Mouse (Mus musculus) adrenal gland, adult 2 months (tissue): ENCODE results near the gene Spata18. TPM values are rescaled to one million over a fixed set of nuclear protein-coding genes. Genes with fewer than 3 reads are reported as not detected.

ENCODE experiments used
- DNase-seq: peaks from one replicate; pipeline ENCODE4 v3.0.0; 2021
- long read RNA-seq: library from polyadenylated mRNA; stranded (forward); transcript quantifications from one replicate; pipeline ENCODE4 v2.0.0, GENCODE M21; 2021
- polyA plus RNA-seq: library from polyadenylated mRNA; depleted of rRNA; stranded (reverse); fragments of >200 nt; gene quantifications from 2 replicates; pipeline ENCODE4 v1.2.3, GENCODE M21; 2012; rRNA removed
- total RNA-seq, 2 experiments: library from RNA; stranded (reverse); gene quantifications; 2 replicates each; pipeline ENCODE4 v1.2.3; 2021

Gene Spata18
- not detected for total RNA-seq
- polyA plus RNA-seq = not detected in 2 replicates
- long read RNA-seq = 0 reads

GRCm38 (mm10) chr5:73651061-73651854 is at the start of gene Spata18:
Spata18 (plus strand) TSS chr5:73651379.
- DNase-seq = peak; percentile 42

DNA sequence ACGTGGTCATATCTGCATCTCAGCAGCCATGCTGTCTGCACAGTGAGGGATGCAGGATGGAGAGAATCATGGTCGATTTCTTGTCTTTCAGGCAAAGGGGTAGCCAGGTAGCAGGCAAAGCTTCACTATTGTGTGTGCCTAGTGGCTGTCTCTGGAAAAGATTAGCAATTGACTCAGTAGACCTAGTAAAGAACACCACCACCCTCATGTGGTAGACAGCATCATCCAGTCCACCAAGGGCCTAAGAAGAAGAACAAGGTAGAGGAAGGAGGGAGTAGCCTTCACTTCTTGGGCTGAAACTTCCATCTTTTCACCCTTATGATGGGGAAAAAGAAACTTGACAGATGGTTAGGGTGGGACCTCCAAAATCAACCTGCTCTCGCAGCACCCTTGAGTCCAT is 48.3 kb upstream of the Spata18 start:
- no peak for DNase-seq

GRCm38 (mm10) chr5:73604542-73604941 is 46.6 kb upstream of the Spata18 start:
- no peak for DNase-seq

- DNase-seq = no peak
These were observed 46.2 kb upstream of the Spata18 start for GRCm38 (mm10) chr5:73604964-73605363.

DNA sequence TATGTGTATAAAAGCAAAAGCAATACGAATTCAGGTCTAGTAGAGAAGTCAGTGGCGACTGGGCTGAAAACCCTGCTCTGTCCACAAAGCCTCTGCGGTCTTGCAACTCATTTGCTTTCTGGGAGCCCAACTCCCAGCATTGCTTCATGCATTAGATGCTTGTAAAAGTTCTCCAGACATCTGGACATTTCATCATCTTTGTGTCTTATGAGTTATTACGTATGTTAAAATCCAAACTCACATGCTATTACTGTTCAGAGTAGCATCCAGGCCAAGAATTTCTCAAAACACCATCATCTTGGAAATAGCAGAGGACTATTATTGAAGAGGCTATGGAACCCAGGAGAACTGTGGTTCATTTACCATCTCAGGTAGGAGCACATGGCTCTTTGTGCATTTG is 40.1 kb upstream of the Spata18 start:
- DNase-seq = no peak

DNA sequence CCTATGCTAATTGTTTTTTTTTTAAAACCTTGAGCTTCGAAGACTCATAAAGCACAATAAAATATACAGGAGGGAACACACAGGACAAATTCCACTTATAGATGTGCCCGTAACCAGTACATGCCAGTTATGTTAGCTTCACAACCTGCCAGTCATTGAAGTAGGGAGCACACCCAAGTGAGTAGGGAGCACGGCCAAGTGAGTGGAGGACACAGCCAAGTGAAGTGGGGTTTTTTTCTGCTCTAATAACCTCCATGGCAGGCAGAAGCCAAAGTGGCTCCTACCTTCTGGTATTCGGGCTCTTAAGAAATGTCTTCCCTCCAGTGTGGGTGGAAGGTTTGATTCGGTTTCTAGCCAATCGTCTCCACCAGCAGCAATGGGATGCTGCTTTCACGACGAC is 37.9 kb upstream of the Spata18 start:
- no peak for DNase-seq

DNA sequence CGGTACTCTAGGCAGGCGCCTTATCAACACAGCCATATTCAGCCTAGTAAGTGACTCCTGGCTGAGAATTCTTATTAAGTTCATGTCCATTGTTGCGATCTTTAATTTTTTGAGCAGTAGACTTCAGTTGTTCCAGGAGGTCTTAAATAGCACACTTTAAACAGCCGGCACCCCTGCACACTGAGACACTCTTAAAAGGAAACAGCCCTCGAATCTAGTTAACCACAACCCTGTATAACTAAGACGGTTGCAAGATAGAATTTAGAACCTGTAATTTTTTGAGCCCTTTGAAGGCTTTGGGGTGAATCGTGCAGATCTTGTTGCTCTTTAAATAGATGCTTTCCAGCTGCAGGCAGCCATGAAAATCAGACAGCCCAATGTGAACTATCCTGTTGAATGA is 36.0 kb upstream of the Spata18 start:
- no peak for DNase-seq

DNA sequence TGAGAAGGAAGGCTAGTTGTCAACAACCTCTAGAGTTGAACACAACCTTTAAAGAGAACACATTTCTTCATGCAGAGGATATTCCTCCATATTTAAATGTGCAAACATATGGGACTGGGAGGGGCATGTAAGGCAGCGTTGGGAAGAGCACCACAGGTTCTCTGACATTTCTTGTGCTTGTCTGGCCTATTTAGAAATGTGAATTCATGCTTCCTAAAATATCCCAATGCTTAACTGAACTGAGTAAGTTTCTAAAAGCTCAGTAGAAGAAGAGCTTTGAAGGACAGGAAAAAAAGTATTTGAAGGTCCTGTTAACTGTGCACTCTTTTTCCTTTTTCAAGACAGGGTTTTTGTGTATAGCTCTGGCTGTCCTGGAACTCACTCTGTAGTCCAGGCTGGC is 32.2 kb upstream of the Spata18 start:
- no peak for DNase-seq

- DNase-seq = peak; percentile 33
These were observed 25.7 kb upstream of the Spata18 start for GRCm38 (mm10) chr5:73625505-73625904.

DNA sequence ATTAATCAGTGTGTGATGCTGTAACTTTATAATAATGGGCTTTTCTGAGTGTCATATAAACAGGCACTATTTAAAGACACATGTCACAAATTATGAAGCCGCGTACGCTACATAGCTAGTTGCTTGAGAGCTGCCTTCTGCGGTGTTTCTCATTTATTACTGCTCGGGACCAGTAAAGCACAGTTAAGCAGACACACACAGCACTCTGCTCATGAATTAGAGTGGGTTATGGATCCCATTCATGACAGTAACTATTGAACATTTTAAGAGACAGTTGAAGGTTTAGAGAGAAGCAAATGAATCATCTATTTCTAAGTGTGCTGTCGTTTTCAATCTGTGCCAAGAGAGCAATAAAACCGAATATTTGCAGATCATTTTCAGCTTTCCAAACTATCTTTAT is 24.3 kb upstream of the Spata18 start:
- DNase-seq = no peak

DNA sequence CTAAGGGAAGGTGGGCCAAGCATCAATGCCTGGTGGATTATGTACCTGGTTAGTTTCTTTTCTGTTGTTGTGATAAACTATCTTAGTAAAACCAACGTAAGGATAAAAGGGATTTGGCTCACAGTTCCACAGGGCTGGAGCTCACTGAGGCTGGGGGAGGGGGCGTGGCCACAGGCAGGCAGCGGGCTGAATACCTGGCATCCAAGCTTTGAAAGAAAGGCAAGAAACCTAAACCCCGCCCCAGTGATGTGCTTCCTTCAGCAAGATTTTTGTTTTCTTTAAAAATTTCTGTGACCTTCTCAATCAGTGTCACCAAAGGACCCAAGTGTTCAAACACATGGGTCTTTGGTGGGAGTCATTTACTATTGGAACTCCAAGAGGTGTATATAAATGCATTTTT is 23.6 kb upstream of the Spata18 start:
- no peak for DNase-seq

DNA sequence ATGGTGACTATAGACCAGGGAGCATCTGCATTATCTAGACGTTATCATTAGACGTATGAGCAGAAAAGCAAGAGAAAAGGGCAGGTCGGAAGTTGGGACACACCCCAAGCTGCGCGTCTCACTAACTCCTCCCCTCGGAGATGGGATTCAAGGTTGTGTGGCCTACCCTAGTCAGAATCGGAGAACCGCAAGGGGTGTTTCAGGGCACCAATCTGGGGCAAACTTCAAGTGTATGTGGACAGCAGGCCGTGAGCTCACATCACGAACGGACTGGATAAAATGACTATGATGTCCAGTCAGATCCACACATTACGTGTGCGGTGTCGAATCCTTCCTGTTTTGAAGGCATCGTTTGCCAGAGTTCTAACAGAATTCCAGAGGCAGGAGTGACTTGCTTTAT is 23.2 kb upstream of the Spata18 start:
- DNase-seq = no peak

GRCm38 (mm10) chr5:73630141-73630540 is 21.0 kb upstream of the Spata18 start:
- no peak for DNase-seq

- DNase-seq = no peak
These were observed 20.1 kb upstream of the Spata18 start for GRCm38 (mm10) chr5:73631001-73631558.

DNA sequence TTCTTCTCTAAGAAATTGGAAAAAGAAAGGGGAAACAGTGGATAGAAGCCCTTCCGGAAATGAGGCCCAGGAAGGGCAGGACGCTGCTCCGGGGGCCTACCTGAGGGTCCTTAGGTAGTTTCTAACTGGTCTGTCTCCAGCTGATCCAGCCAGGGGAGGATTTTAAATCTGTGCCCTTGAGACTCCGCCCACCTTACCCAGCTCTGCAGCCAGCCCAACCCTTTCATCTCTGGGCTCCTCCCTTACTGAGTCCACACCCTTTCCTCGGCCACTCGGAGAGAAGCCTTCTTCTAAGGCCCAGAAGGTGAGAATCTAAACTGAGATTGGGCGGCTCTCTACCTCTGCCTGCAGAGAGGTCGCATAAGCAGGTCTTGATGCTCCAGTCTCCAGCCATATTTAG is 18.9 kb upstream of the Spata18 start, which contains the start of gene Lrrc66:
Gene Lrrc66 (minus strand): TSS at position 236 of the 400 bp plus-strand sequence.
- DNase-seq = no peak

GRCm38 (mm10) chr5:73633141-73633540 is 18.0 kb upstream of the Spata18 start:
- peak; percentile 70 for DNase-seq

- DNase-seq = no peak
These were observed 13.7 kb upstream of the Spata18 start for GRCm38 (mm10) chr5:73637337-73638107.

DNA sequence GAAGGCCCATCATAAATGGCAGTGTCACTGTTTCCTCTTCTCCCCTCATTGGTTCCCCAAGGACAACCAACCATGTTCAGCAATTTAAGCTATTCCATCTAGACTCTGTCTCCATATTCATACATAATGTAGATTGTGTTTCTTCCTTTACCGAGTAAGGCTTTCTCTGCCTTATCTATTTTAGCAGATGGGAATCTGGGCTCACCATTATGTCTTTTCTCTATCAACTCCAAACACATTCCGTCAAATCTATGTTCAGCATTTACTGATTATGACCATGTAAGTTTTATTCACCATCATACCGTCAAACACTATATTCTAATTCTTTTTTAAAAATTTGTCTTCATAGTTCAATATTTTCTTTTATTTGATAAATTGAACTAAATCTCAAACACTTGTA is 10.1 kb upstream of the Spata18 start:
- no peak for DNase-seq

- DNase-seq = no peak
These were observed 9.1 kb upstream of the Spata18 start for GRCm38 (mm10) chr5:73642091-73642490.

DNA sequence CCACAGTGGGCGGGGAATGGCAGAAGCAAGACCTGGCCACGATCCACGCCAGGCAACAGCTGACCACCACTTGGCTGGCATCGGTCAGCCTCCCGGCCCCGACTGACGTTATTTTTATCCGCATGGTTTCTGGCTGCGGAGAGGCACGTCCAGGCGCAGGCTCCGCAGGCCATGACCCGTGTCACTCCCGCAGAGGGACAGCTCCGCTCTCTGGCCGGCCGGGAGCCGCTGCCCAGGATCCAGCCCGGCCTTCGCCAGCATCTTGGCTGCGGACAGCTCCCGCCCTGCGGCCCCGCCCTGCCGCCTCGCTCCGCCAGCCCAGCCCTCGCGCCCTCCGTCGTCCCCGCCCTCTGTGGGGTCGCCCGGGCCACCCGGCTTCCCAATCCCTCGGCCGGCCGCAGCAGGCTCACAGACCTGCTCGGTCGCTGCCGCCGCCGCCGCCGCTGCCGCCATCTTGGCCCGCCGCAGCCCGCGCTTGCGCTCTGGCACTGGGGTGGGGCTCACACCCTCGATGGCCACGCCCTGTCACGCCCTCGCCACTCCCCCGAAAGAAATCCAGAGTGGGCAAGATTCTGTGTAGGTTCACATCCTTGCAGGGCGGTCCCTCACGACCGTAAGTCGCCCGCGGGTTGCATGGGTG is 3.8 kb upstream of the Spata18 start, which contains the start of gene Sgcb:
Gene Sgcb (minus strand): TSS at position 530 of the 640 bp plus-strand sequence.
- DNase-seq = peak; percentile 94

- peak; percentile 33 for DNase-seq
These were observed 714 bp upstream of the Spata18 start for GRCm38 (mm10) chr5:73650365-73650964.

GRCm38 (mm10) chr5:73651855-73652201 is 649 bp downstream of the Spata18 start:
- no peak for DNase-seq
